Mouse (Mus musculus): Measurements from ENCODE around the gene Ptgs1. TPM values are rescaled to one million over a fixed set of nuclear protein-coding genes. Genes with fewer than 3 reads are reported as not detected.
A peak's percentile ranks its signal among the peaks of the same experiment; 100 is the strongest.

The Ptgs1 gene
- polyA plus RNA-seq, 1 experiment = 122 TPM

GRCm38 (mm10) chr2:36278760-36279159 is 48.5 kb downstream of the Ptgs1 start:
- Histone ChIP-seq H3K27me3 (ENCODE audit: control insufficient read depth, insufficient read depth, insufficient read length) (no peaks in the 10 kb centered on the region), H3K36me3 (ENCODE audit: control insufficient read depth, insufficient read depth) (no peaks in the 10 kb centered on the region), H3ac (ENCODE audit: control insufficient read depth, insufficient read length) (no peak overlapping the region), H3K79me2 (ENCODE audit: control insufficient read depth, insufficient read depth) (no peaks in the 10 kb centered on the region), H3K4me2 (ENCODE audit: low read depth) (peak overlapping the region; percentile 33), H3K4me3 (no peak overlapping the region)
- TF ChIP-seq POLR2AphosphoS2 (IDR thresholded peaks at IDR 0.05; ENCODE audit: insufficient read length, low read depth) (no peak), E2F4 (IDR thresholded peaks at IDR 0.05; ENCODE audit: insufficient read depth) (no peak), TCF12 (IDR thresholded peaks at IDR 0.05; ENCODE audit: insufficient read depth, poor library complexity, severe bottlenecking) (no peak), MAX (IDR thresholded peaks at IDR 0.05; ENCODE audit: low read depth) (no peak), TCF3 (IDR thresholded peaks at IDR 0.05; ENCODE audit: insufficient read length, low read depth) (no peak), MYOG (IDR thresholded peaks at IDR 0.05; ENCODE audit: control insufficient read depth in 1 of 3, insufficient read depth in 1 of 3, insufficient read length in 2 of 3, low read depth in 2 of 3) (no peak), USF1 (IDR thresholded peaks at IDR 0.05; ENCODE audit: low read depth) (no peak), CEBPB (IDR thresholded peaks at IDR 0.05; ENCODE audit: insufficient read depth, poor library complexity, severe bottlenecking) (peak; percentile 64)

GRCm38 (mm10) chr2:36281138-36281537 is 50.9 kb downstream of the Ptgs1 start:
- Histone ChIP-seq H3K79me2 (ENCODE audit: control insufficient read depth, insufficient read depth) (no peaks in the 10 kb centered on the region), H3K4me3 (no peak overlapping the region), H3K27me3 (ENCODE audit: control insufficient read depth, insufficient read depth, insufficient read length) (no peaks in the 10 kb centered on the region), H3K36me3 (ENCODE audit: control insufficient read depth, insufficient read depth) (no peaks in the 10 kb centered on the region), H3K4me2 (ENCODE audit: low read depth) (no peak overlapping the region), H3ac (ENCODE audit: control insufficient read depth, insufficient read length) (no peak overlapping the region)
- TF ChIP-seq REST (IDR thresholded peaks at IDR 0.05; ENCODE audit: insufficient read depth, insufficient read length) (no peak), TCF3 (IDR thresholded peaks at IDR 0.05; ENCODE audit: insufficient read length, low read depth) (no peak), CEBPB (IDR thresholded peaks at IDR 0.05; ENCODE audit: insufficient read depth, poor library complexity, severe bottlenecking) (peak; percentile 88)

GRCm38 (mm10) chr2:36282301-36282700 is 52.1 kb downstream of the Ptgs1 start:
- Histone ChIP-seq H3K4me2 (ENCODE audit: low read depth) (no peak overlapping the region), H3K79me2 (ENCODE audit: control insufficient read depth, insufficient read depth) (no peaks in the 10 kb centered on the region), H3ac (ENCODE audit: control insufficient read depth, insufficient read length) (no peak overlapping the region), H3K27me3 (ENCODE audit: control insufficient read depth, insufficient read depth, insufficient read length) (no peaks in the 10 kb centered on the region), H3K36me3 (ENCODE audit: control insufficient read depth, insufficient read depth) (no peaks in the 10 kb centered on the region), H3K4me3 (no peak overlapping the region)
- no peak for TF ChIP-seq MAX (IDR thresholded peaks at IDR 0.05; ENCODE audit: low read depth)

Other genes with a start within 250 kb of the Ptgs1 start
- gene Ndufa8, start 181.0 kb upstream of the Ptgs1 start, polyA plus RNA-seq (2012; fragmentation: generic; extraction: Trizol) = 299 TPM
- gene Morn5, start 181.0 kb upstream of the Ptgs1 start, polyA plus RNA-seq (2012; fragmentation: generic; extraction: Trizol) = 0.16 TPM
- 1.1 TPM for gene Lhx6, start 125.0 kb upstream of the Ptgs1 start, polyA plus RNA-seq (2012; fragmentation: generic; extraction: Trizol)
- 40.9 TPM for gene Mrrf, start 94.0 kb upstream of the Ptgs1 start, polyA plus RNA-seq (2012; fragmentation: generic; extraction: Trizol)
- gene Rbm18, start 93.7 kb upstream of the Ptgs1 start, polyA plus RNA-seq (2012; fragmentation: generic; extraction: Trizol) = 30.2 TPM
- gene Olfr338, start 143.1 kb downstream of the Ptgs1 start, polyA plus RNA-seq (2012; fragmentation: generic; extraction: Trizol) = not detected
- gene Olfr339, start 188.5 kb downstream of the Ptgs1 start, polyA plus RNA-seq (2012; fragmentation: generic; extraction: Trizol) = not detected
- gene Olfr340, start 222.2 kb downstream of the Ptgs1 start, polyA plus RNA-seq (2012; fragmentation: generic; extraction: Trizol) = not detected